Mouse (Mus musculus) erythroblast, embryonic 14.5 days (primary cell): ENCODE measurements around the gene Renbp.

Source experiments
- GATA1 ChIP-seq: IDR thresholded peaks from 2 replicates; pipeline ENCODE4 v1.6.1; 2012; ENCODE audit warnings: low read length, inconsistent platforms, mixed read lengths
- TAL1 ChIP-seq: IDR thresholded peaks from 3 replicates; pipeline ENCODE4 v1.6.1; 2012; ENCODE audit warnings: low read length, inconsistent platforms, mixed read lengths

- TF ChIP-seq GATA1 = no peak
- no peak for TF ChIP-seq TAL1
Observed at GRCm38 (mm10) chrX:73922550-73922882, 8.1 kb downstream of the Renbp start.
